Mouse (Mus musculus) myocyte (in vitro differentiated cells): ENCODE results near the gene Tpsg1. TPM values are rescaled to one million over a fixed set of nuclear protein-coding genes. Genes with fewer than 3 reads are reported as not detected.

Experiments
- H3K27me3 ChIP-seq: one replicate; pipeline ENCODE4 v1.6.1; 2011; ENCODE audit not compliant: control insufficient read depth, insufficient read depth, insufficient read length
- H3K36me3 ChIP-seq: one replicate; pipeline ENCODE4 v1.6.1; 2011; ENCODE audit not compliant: control insufficient read depth, insufficient read depth
- H3K4me2 ChIP-seq: one replicate; pipeline ENCODE4 v1.6.1; 2011; ENCODE audit warnings: low read depth, control low read depth
- H3K4me3 ChIP-seq: one replicate; pipeline ENCODE4 v1.5.1; 2011; ENCODE audit warnings: mild to moderate bottlenecking, control low read depth, moderate library complexity
- H3K79me2 ChIP-seq: one replicate; pipeline ENCODE4 v1.6.1; 2011; ENCODE audit not compliant: control insufficient read depth, insufficient read depth
- H3ac ChIP-seq: one replicate; pipeline ENCODE4 v1.6.1; 2011; ENCODE audit not compliant: control insufficient read depth, insufficient read length
- CEBPB ChIP-seq: IDR thresholded peaks from 2 replicates; pipeline ENCODE4 v1.6.1; 2011; ENCODE audit warnings: mild to moderate bottlenecking, moderate library complexity; ENCODE audit not compliant: poor library complexity, insufficient read depth, severe bottlenecking
- E2F4 ChIP-seq: IDR thresholded peaks from one replicate; pipeline ENCODE4 v1.6.1; 2011; ENCODE audit warnings: mild to moderate bottlenecking, control low read depth, moderate library complexity; ENCODE audit not compliant: insufficient read depth
- MAX ChIP-seq: IDR thresholded peaks from one replicate; pipeline ENCODE4 v1.6.1; 2011; ENCODE audit warnings: low read depth, mild to moderate bottlenecking, control low read depth
- MYOD1 ChIP-seq, 3 experiments: IDR thresholded peaks; one replicate each; pipeline ENCODE4 v1.6.1; 2011; ENCODE audit warnings: control low read depth in 2 of 3, low read depth in 2 of 3, mild to moderate bottlenecking in 2 of 3, moderate library complexity in 1 of 3; ENCODE audit not compliant: insufficient read length in 2 of 3, control insufficient read depth in 1 of 3
- MYOG ChIP-seq, 3 experiments: IDR thresholded peaks; one replicate each; pipeline ENCODE4 v1.6.1; 2011; ENCODE audit warnings: control low read depth in 2 of 3, low read depth in 2 of 3, mild to moderate bottlenecking in 2 of 3; ENCODE audit not compliant: insufficient read length in 2 of 3, control insufficient read depth in 1 of 3, insufficient read depth in 1 of 3
- POLR2A ChIP-seq: IDR thresholded peaks from one replicate; pipeline ENCODE4 v1.6.1; 2011; ENCODE audit warnings: low read depth, mild to moderate bottlenecking, control low read depth, moderate library complexity; ENCODE audit not compliant: insufficient read length
- POLR2AphosphoS2 ChIP-seq: IDR thresholded peaks from one replicate; pipeline ENCODE4 v1.6.1; 2011; ENCODE audit warnings: low read depth, control low read depth; ENCODE audit not compliant: insufficient read length
- REST ChIP-seq: IDR thresholded peaks from one replicate; pipeline ENCODE4 v1.6.1; 2011; ENCODE audit warnings: mild to moderate bottlenecking, control low read depth, moderate library complexity; ENCODE audit not compliant: insufficient read depth, insufficient read length
- SRF ChIP-seq: IDR thresholded peaks from one replicate; pipeline ENCODE4 v1.6.1; 2011; ENCODE audit warnings: low read depth; ENCODE audit not compliant: control insufficient read depth, insufficient read length
- TCF12 ChIP-seq: IDR thresholded peaks from one replicate; pipeline ENCODE4 v1.6.1; 2011; ENCODE audit warnings: mild to moderate bottlenecking, control low read depth; ENCODE audit not compliant: poor library complexity, insufficient read depth, severe bottlenecking
- TCF3 ChIP-seq: IDR thresholded peaks from one replicate; pipeline ENCODE4 v1.6.1; 2011; ENCODE audit warnings: low read depth, control low read depth; ENCODE audit not compliant: insufficient read length
- USF1 ChIP-seq: IDR thresholded peaks from one replicate; pipeline ENCODE4 v1.6.1; 2011; ENCODE audit warnings: low read depth, mild to moderate bottlenecking, control low read depth, moderate library complexity
- polyA plus RNA-seq: library from polyadenylated mRNA; unstranded; fragments of >200 nt; fragmentation: generic; extraction: Trizol; gene quantifications from one replicate; pipeline ENCODE4 v1.2.1, GENCODE M21; 2012; ENCODE audit warnings: missing spikeins

Gene Tpsg1
- polyA plus RNA-seq, 1 experiment: not detected

- no peaks in the 10 kb centered on the region for H3K79me2 ChIP-seq
- H3K4me3 ChIP-seq: no peak overlapping the region
- H3K27me3 ChIP-seq: peaks cover 18% of the 10 kb centered on the region
- TF ChIP-seq E2F4 (no peak), USF1 (no peak), MYOG (IDR thresholded peaks at IDR 0.05; ENCODE audit: control insufficient read depth in 1 of 3, insufficient read depth in 1 of 3, insufficient read length in 2 of 3, low read depth in 2 of 3) (no peak), MYOD1 (IDR thresholded peaks at IDR 0.05; ENCODE audit: control insufficient read depth in 1 of 3, insufficient read length in 2 of 3, low read depth in 2 of 3) (no peak)
- no peak overlapping the region for H3K4me2 ChIP-seq
- H3K36me3 ChIP-seq: no peaks in the 10 kb centered on the region
- no peak overlapping the region for H3ac ChIP-seq
Observed at GRCm38 (mm10) chr17:25363726-25364125, 5.3 kb upstream of the Tpsg1 start.

DNA sequence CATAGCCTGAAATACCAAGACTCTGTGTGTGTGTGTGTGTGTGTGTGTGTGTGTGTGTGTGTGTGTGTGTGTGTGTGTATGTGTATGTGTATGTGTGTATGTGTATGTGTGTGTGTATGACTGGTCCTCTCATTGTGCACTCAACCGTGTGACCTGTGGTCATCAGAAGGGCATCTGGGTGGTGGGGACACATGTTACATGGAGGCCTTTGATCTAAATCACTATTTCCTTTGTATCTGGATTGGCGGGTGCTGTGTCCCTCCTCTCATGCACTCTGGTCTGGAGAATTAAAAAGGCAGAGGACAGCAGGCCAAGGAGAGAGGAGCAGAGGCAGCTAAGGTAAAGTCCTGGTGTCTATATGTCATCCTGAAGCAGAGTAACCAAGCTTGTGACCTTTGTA, 3.1 kb upstream of the Tpsg1 start, which contains the start of gene Tpsb2:
Gene Tpsb2 (plus strand): TSS at position 301 of the 400 bp plus-strand sequence.
- H3K27me3 ChIP-seq: peaks cover 18% of the 10 kb centered on the region
- H3K4me2 ChIP-seq: no peak within 1 kb of the TSS
- no peaks in the 10 kb centered on the region for H3K36me3 ChIP-seq
- H3K4me3 ChIP-seq: no peak within 1 kb of the TSS
- no peaks in the 10 kb centered on the region for H3K79me2 ChIP-seq
- no peak for TF ChIP-seq SRF
- no peak for TF ChIP-seq REST
- no peak for TF ChIP-seq USF1
- TF ChIP-seq CEBPB: no peak
- TF ChIP-seq MAX: no peak
- no peak for TF ChIP-seq TCF12
- no peak for TF ChIP-seq E2F4
- no peak for TF ChIP-seq POLR2AphosphoS2
- no peak for TF ChIP-seq MYOD1 (IDR thresholded peaks at IDR 0.05; ENCODE audit: control insufficient read depth in 1 of 3, insufficient read length in 2 of 3, low read depth in 2 of 3)
- TF ChIP-seq MYOG (IDR thresholded peaks at IDR 0.05; ENCODE audit: control insufficient read depth in 1 of 3, insufficient read depth in 1 of 3, insufficient read length in 2 of 3, low read depth in 2 of 3): no peak
- TF ChIP-seq POLR2A: no peak
- TF ChIP-seq TCF3: no peak
- H3ac ChIP-seq: no peak within 1 kb of the TSS

GRCm38 (mm10) chr17:25372491-25372890, 3.4 kb downstream of the Tpsg1 start:
- Histone ChIP-seq H3K27me3 (peaks cover 3% of the 10 kb centered on the region), H3ac (no peak overlapping the region), H3K36me3 (no peaks in the 10 kb centered on the region), H3K79me2 (no peaks in the 10 kb centered on the region), H3K4me2 (no peak overlapping the region), H3K4me3 (no peak overlapping the region)
- TF ChIP-seq MYOD1 (IDR thresholded peaks at IDR 0.05; ENCODE audit: control insufficient read depth in 1 of 3, insufficient read length in 2 of 3, low read depth in 2 of 3): no peak
- TF ChIP-seq MAX: no peak
- no peak for TF ChIP-seq MYOG (IDR thresholded peaks at IDR 0.05; ENCODE audit: control insufficient read depth in 1 of 3, insufficient read depth in 1 of 3, insufficient read length in 2 of 3, low read depth in 2 of 3)
- TF ChIP-seq CEBPB: no peak

GRCm38 (mm10) chr17:25374011-25374410, 4.9 kb downstream of the Tpsg1 start:
- Histone ChIP-seq H3K79me2 (no peaks in the 10 kb centered on the region), H3ac (no peak overlapping the region), H3K27me3 (no peaks in the 10 kb centered on the region), H3K36me3 (no peaks in the 10 kb centered on the region), H3K4me3 (no peak overlapping the region), H3K4me2 (no peak overlapping the region)
- TF ChIP-seq REST (no peak), USF1 (no peak), SRF (no peak), E2F4 (no peak), POLR2A (no peak), CEBPB (no peak), TCF3 (no peak), POLR2AphosphoS2 (no peak), MAX (no peak), MYOD1 (IDR thresholded peaks at IDR 0.05; ENCODE audit: control insufficient read depth in 1 of 3, insufficient read length in 2 of 3, low read depth in 2 of 3) (no peak)

DNA sequence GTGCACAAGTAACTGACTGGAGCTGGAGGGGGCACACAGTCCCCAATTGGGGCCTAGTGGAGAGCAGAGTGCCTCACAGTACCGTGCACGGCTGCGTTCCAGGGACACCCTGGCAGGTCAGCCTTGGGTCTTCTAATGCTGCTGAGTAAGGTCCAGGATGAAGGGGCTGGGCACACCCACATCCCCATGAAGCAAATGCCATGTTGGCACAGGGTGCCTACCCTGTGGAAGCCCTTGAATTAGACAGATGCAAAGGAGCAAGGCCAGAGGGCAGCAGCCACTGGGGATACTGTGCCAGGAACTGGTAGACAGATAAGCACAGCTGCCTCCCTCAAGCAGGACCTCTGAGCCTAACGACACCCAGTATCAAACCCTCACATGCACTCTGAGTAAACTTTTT, 25.5 kb downstream of the Tpsg1 start:
- H3ac ChIP-seq: no peak overlapping the region
- no peaks in the 10 kb centered on the region for H3K36me3 ChIP-seq
- no peak overlapping the region for H3K4me2 ChIP-seq
- H3K79me2 ChIP-seq: no peaks in the 10 kb centered on the region
- no peak for TF ChIP-seq MAX
- H3K27me3 ChIP-seq: peaks cover 68% of the 10 kb centered on the region
- H3K4me3 ChIP-seq: no peak overlapping the region
